In the genomic region with DNA sequence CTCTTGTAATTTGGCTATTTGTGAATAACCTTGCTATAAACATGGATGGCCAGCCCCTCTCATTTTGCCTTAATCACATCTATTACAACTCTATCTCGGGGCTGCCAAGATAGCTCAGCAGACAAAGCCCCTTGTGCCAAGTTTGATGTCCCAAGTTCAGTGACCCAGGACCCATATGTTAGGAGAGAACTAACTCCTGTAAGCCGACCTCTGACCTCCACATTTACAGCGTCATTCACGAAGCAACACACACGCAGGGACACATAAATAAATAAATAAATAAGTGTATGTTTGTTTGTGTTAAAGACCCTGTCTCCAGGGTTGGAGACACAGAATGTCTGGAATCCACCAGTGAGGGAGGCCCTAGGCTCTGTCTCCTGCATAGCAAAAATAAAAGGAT, we compare ENCODE assay signal across 29 mouse cellular contexts.
DNase-seq lines count a peak whose midpoint lies in the region; ATAC-seq and TF ChIP-seq lines count a peak whose summit lies in the region.
"Had no signal": no experiment of that assay in that cellular context is flagged by ENCODE, and none has a peak within 500 bp of the region (broad histone marks: within the 10 kb centered on the region; RNA-seq: fewer than 3 reads in every experiment).

No protein-coding gene starts in this region.

- H3K36me3 ChIP-seq in heart, embryonic 11.5 days (ENCODE audit: control insufficient read depth, insufficient read depth, low read length) = no peaks in the 10 kb centered on the region
- no peaks in the 10 kb centered on the region for H3K36me3 ChIP-seq in heart, embryonic 16.5 days (ENCODE audit: control insufficient read depth, insufficient read depth)
- H3K36me3 ChIP-seq in heart, adult 2 months (ENCODE audit: control insufficient read depth, insufficient read depth, low read length) = no peaks in the 10 kb centered on the region
- no peaks in the 10 kb centered on the region for H3K36me3 ChIP-seq in limb, embryonic 10.5 days
- H3K36me3 ChIP-seq: embryonic facial prominence, embryonic 15.5 days; kidney, embryonic 15.5 days; lung, embryonic 15.5 days; midbrain, embryonic 12.5 days; stomach, embryonic 15.5 days had no signal

- intact Hi-C loops in heart, adult 2 months (cut with DNase I) = loop anchor here (2.0 to 5.0 kb wide), 4 partner anchors 190 to 485 kb away; no protein-coding TSS in a partner anchor

- TF ChIP-seq POLR2A in heart, adult 2 months (IDR thresholded peaks at IDR 0.05; ENCODE audit: insufficient read depth, low read depth, low read length) = no peak

- TF ChIP-seq CTCF in heart, adult 2 months (IDR thresholded peaks at IDR 0.05) = no peak

- H3K79me2 ChIP-seq in heart, adult 2 months (replicated peaks; ENCODE audit: control insufficient read depth, insufficient read depth, low read length) = no peaks in the 10 kb centered on the region

- no peaks in the 10 kb centered on the region for H3K27me3 ChIP-seq in heart, embryonic 11.5 days (ENCODE audit: control insufficient read depth, insufficient read depth, low read length)
- no peaks in the 10 kb centered on the region for H3K27me3 ChIP-seq in heart, embryonic 16.5 days (ENCODE audit: control insufficient read depth, insufficient read depth, low read length)
- H3K27me3 ChIP-seq in heart, adult 2 months (ENCODE audit: control insufficient read depth, insufficient read depth, low read length) = no peaks in the 10 kb centered on the region
- no peaks in the 10 kb centered on the region for H3K27me3 ChIP-seq in limb, embryonic 10.5 days (ENCODE audit: low read depth, poor library complexity, severe bottlenecking)
- H3K27me3 ChIP-seq: CH12.LX; embryonic facial prominence, embryonic 15.5 days; kidney, embryonic 15.5 days; lung, embryonic 15.5 days; midbrain, embryonic 12.5 days; stomach, embryonic 15.5 days had no signal

- H3K9ac ChIP-seq in heart, embryonic 11.5 days (ENCODE audit: low read depth, low read length) = no peak overlapping the region
- H3K9ac ChIP-seq in heart, embryonic 16.5 days (ENCODE audit: low read length) = no peak overlapping the region
- no peak overlapping the region for H3K9ac ChIP-seq in heart, adult 2 months (ENCODE audit: low read depth, low read length)
- H3K9ac ChIP-seq: embryonic facial prominence, embryonic 15.5 days; kidney, embryonic 15.5 days; lung, embryonic 15.5 days; midbrain, embryonic 12.5 days; stomach, embryonic 15.5 days had no signal

- no peak overlapping the region for H3K4me3 ChIP-seq in heart, embryonic 11.5 days (ENCODE audit: low read depth, low read length)
- H3K4me3 ChIP-seq in heart, embryonic 16.5 days (ENCODE audit: low read length) = no peak overlapping the region
- H3K4me3 ChIP-seq in heart, adult 2 months = no peak overlapping the region
- no peak overlapping the region for H3K4me3 ChIP-seq in limb, embryonic 10.5 days
- H3K4me3 ChIP-seq: embryonic facial prominence, embryonic 15.5 days; gastrocnemius, adult 2 months; kidney, embryonic 15.5 days; lung, embryonic 15.5 days; midbrain, embryonic 12.5 days; stomach, embryonic 15.5 days had no signal

- peaks cover 21% of the 10 kb centered on the region for H3K4me1 ChIP-seq in heart, embryonic 11.5 days (ENCODE audit: control insufficient read depth, insufficient read depth, low read length)
- peaks cover 27% of the 10 kb centered on the region for H3K4me1 ChIP-seq in heart, embryonic 16.5 days (ENCODE audit: control insufficient read depth, insufficient read depth, low read length)
- no peaks in the 10 kb centered on the region for H3K4me1 ChIP-seq in heart, adult 2 months (ENCODE audit: control insufficient read depth, insufficient read depth, low read length)
- H3K4me1 ChIP-seq in limb, embryonic 10.5 days = peaks cover 54% of the 10 kb centered on the region

- no peaks in the 10 kb centered on the region for H3K9me3 ChIP-seq in heart, embryonic 11.5 days (replicated peaks; ENCODE audit: control insufficient read depth, low read length)
- no peaks in the 10 kb centered on the region for H3K9me3 ChIP-seq in heart, embryonic 16.5 days (replicated peaks; ENCODE audit: control insufficient read depth, low read length)
- H3K9me3 ChIP-seq in limb, embryonic 10.5 days (replicated peaks) = no peaks in the 10 kb centered on the region
- H3K9me3 ChIP-seq: embryonic facial prominence, embryonic 15.5 days; kidney, embryonic 15.5 days; lung, embryonic 15.5 days; midbrain, embryonic 12.5 days; stomach, embryonic 15.5 days had no signal

- no peak for TF ChIP-seq EP300 in heart, adult 2 months (IDR thresholded peaks at IDR 0.05; ENCODE audit: insufficient read depth, low read depth, low read length)

- ATAC-seq in heart, embryonic 11.5 days (replicated peaks; ENCODE audit: insufficient number of reproducible peaks, low FRiP score, low TSS enrichment) = no peak
- no peak; the same call in 1 of the 2 replicates for ATAC-seq in heart, embryonic 16.5 days (replicated peaks; ENCODE audit: extremely low read depth, insufficient read depth, low FRiP score)
- ATAC-seq in monocyte, adult 5-6 weeks (replicated peaks; ENCODE audit: insufficient number of reproducible peaks, low FRiP score, low TSS enrichment, poor library complexity, severe bottlenecking) = no peak
- ATAC-seq: activated CD4-positive, CD25-positive, alpha-beta regulatory T cell, adult 4 months; forebrain, embryonic 16.5 days; hindbrain, embryonic 16.5 days had no signal

- H3K4me2 ChIP-seq in heart, embryonic 11.5 days = no peak overlapping the region
- H3K4me2 ChIP-seq in heart, embryonic 16.5 days (ENCODE audit: low read depth, low read length) = no peak overlapping the region
- H3K4me2 ChIP-seq: embryonic facial prominence, embryonic 15.5 days; kidney, embryonic 15.5 days; liver, embryonic 11.5 days; lung, embryonic 15.5 days; midbrain, embryonic 12.5 days; stomach, embryonic 15.5 days had no signal

- 54% methylated on average over 5 of the region's 5 CpGs for WGBS in heart, embryonic 11.5 days (ENCODE audit: insufficient replicate concordance)
- 59% methylated on average over 5 of the region's 5 CpGs for WGBS in heart, embryonic 16.5 days
- WGBS in heart, adult 2 months = 72% methylated on average over 5 of the region's 5 CpGs
- 50% methylated on average over 5 of the region's 5 CpGs for WGBS in limb, embryonic 10.5 days

- H3K27ac ChIP-seq in heart, embryonic 11.5 days (ENCODE audit: low read depth, low read length) = peak overlapping the region; percentile 24; the same call in 1 of the 2 replicates
- H3K27ac ChIP-seq in heart, embryonic 16.5 days (ENCODE audit: low read length) = peak overlapping the region; percentile 19
- H3K27ac ChIP-seq in heart, adult 2 months = no peak overlapping the region
- peak overlapping the region; percentile 88 for H3K27ac ChIP-seq in limb, embryonic 10.5 days
- H3K27ac ChIP-seq: gastrocnemius, adult 2 months; lung, embryonic 15.5 days; stomach, embryonic 15.5 days had no signal

- DNase-seq in embryo, embryonic 10 days (ENCODE audit: low spot score) = peak; percentile 54
- DNase-seq in embryo, embryonic 11 days = no peak
- DNase-seq in heart, adult 18-20 months = no peak
- no peak for DNase-seq in heart, adult 2 months
- no peak for DNase-seq in limb, embryonic 10.5 days (ENCODE audit: low spot score)
- DNase-seq: adrenal gland, adult 2 months; cerebellum, adult 8-10 months; cerebellum, postnatal 25 days; gastrocnemius, adult 2 months; gastrocnemius, postnatal 36 days; kidney, adult 18-20 months; kidney, postnatal 4 days; layer of hippocampus, postnatal 36 days; left cerebral cortex, postnatal 4 days; right cerebral cortex, postnatal 25 days; thymus, postnatal 25 days had no signal
